Mouse (Mus musculus): ENCODE measurements around the gene Ccdc137. TPM values are rescaled to one million over a fixed set of nuclear protein-coding genes. Genes with fewer than 3 reads are reported as not detected.

The Ccdc137 gene
- polyA plus RNA-seq, 1 experiment from 2014 or later, result 20.2 TPM

DNA sequence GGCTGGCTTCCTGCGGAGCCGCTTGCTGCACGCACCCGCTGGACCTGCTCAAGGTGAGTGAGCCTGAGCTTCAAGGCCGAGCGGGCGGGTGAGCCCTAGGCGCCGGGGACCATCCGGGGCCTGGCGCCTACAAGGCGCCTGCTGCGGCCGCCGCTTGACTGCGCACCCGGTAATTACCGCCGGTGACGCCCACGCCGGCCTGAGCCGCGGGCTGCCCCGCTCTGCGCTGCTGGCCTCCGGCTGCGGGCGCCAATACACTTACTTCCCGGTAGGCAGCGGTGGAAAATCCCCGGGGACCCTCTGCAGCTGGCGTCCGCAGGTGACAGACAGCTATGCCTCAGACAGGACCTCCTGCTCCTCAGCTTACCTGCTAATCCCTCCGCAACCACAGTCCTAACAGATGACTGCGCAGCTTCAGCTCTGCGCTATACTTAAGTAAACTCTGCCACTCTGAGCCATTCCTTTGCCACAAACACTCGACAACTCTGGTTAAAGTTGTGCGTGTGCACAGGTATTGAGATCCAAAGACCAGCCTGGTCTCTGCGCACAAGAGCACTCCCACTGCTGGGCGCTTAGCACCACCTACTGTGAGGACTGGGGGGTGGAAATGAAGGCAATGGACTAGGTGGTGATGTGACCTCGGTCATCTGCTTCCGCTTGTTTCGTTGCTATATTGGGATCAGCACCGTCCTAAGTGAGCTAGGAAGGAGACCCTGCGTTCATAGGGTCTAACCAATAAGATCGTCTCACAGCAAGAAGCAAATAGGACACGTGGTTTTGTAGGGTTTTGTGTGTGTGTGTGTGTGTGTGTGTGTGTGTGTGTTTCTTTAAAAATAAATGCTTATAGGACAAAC is 34.3 kb downstream of the Ccdc137 start:
- WGBS, result under 1% methylated on average over 48 of the region's 48 CpGs
- peak; percentile 64 for ATAC-seq (ENCODE audit: insufficient number of reproducible peaks, insufficient read depth, low FRiP score, low read depth)
- H3K36me3 ChIP-seq (ENCODE audit: control insufficient read depth, insufficient read depth, low read length), result peaks cover 59% of the 10 kb centered on the region

DNA sequence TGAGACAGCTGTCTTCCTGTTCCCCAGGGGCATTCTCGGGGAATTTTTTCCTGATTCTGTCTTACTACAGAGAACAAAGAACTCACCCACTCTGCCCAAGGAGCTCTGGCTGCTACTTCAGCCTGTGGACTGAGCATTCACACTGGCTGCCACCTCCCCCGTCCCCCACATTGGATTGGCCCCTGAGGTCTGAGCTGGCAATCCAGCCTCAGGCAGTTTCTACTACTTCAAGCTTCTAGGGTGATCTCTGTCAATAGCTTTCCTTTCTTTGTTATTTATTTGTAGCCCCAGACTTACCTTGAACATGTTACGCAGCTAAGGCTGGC is 34.9 kb downstream of the Ccdc137 start:
- peak overlapping the region; percentile 90 for H3K9ac ChIP-seq (ENCODE audit: low read length)
- no peaks in the 10 kb centered on the region for H3K27me3 ChIP-seq (ENCODE audit: control insufficient read depth, insufficient read depth, low read length)
- WGBS, result 21% methylated on average over 3 of the region's 3 CpGs
- H3K4me2 ChIP-seq (ENCODE audit: low read length), result peak overlapping the region; percentile 88
- H3K27ac ChIP-seq (replicated peaks in 1 of 2; ENCODE audit: control insufficient read depth in 1 of 2, insufficient read depth in 1 of 2, low read depth in 2 of 2, low read length in 2 of 2), result peak overlapping the region; percentile 77 to 80
- peaks cover 17 to 25% of the 10 kb centered on the region in 2 experiments for H3K4me1 ChIP-seq (ENCODE audit: control insufficient read depth in 2 of 2, insufficient read depth in 2 of 2, low read length in 2 of 2)
- H3K4me3 ChIP-seq (ENCODE audit: control insufficient read depth in 1 of 2, insufficient read depth in 1 of 2, low read depth in 1 of 2, low read length in 2 of 2), result peak overlapping the region; percentile 90 to 93
- no peaks in the 10 kb centered on the region for H3K9me3 ChIP-seq (ENCODE audit: control insufficient read depth, low read length)
- no peak for ATAC-seq (ENCODE audit: insufficient number of reproducible peaks, insufficient read depth, low FRiP score, low read depth)
- H3K36me3 ChIP-seq (ENCODE audit: control insufficient read depth, insufficient read depth, low read length), result peaks cover 59% of the 10 kb centered on the region

More for the DNA sequence above, 34.3 kb downstream of the Ccdc137 start:
- peak overlapping the region; percentile 88 for H3K4me2 ChIP-seq (ENCODE audit: low read length)
- peak overlapping the region; percentile 90 for H3K9ac ChIP-seq (ENCODE audit: low read length)
- H3K27me3 ChIP-seq (ENCODE audit: control insufficient read depth, insufficient read depth, low read length), result no peaks in the 10 kb centered on the region
- peak overlapping the region; percentile 77 to 80 for H3K27ac ChIP-seq (replicated peaks in 1 of 2; ENCODE audit: control insufficient read depth in 1 of 2, insufficient read depth in 1 of 2, low read depth in 2 of 2, low read length in 2 of 2)
- H3K4me3 ChIP-seq (ENCODE audit: control insufficient read depth in 1 of 2, insufficient read depth in 1 of 2, low read depth in 1 of 2, low read length in 2 of 2), result peak overlapping the region; percentile 90 to 93
- peaks cover 17 to 25% of the 10 kb centered on the region in 2 experiments for H3K4me1 ChIP-seq (ENCODE audit: control insufficient read depth in 2 of 2, insufficient read depth in 2 of 2, low read length in 2 of 2)
- no peaks in the 10 kb centered on the region for H3K9me3 ChIP-seq (ENCODE audit: control insufficient read depth, low read length)

DNA sequence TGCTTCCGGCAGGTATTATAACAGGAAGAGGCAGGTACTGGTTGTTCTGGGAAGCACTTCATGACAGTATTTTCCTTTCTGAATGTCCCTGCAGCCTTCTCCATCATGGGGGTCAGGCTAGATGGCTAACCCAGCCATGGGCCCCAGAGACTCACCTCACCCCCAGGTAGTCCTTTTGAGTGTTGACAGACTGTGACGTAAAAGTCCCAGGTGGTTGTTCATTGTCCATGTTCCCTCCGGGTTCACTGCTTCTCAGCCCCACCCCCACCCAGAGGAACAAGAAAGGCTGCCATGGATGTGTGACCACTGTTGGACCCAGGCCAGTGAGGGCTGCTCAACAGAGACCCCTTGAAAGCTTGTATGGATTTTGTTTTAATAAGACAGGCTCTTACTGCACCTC is 35.4 kb downstream of the Ccdc137 start:
- H3K4me3 ChIP-seq (ENCODE audit: control insufficient read depth in 1 of 2, insufficient read depth in 1 of 2, low read depth in 1 of 2, low read length in 2 of 2), result peak overlapping the region in 1 of 2 experiments; percentile 93; a peak in 2 of 4 replicates
- 57% methylated on average over 3 of the region's 3 CpGs for WGBS
- ATAC-seq (ENCODE audit: insufficient number of reproducible peaks, insufficient read depth, low FRiP score, low read depth), result no peak
- no peaks in the 10 kb centered on the region for H3K9me3 ChIP-seq (ENCODE audit: control insufficient read depth, low read length)
- H3K36me3 ChIP-seq (ENCODE audit: control insufficient read depth, insufficient read depth, low read length), result peaks cover 59% of the 10 kb centered on the region
- no peaks in the 10 kb centered on the region for H3K27me3 ChIP-seq (ENCODE audit: control insufficient read depth, insufficient read depth, low read length)
- peaks cover 17 to 25% of the 10 kb centered on the region in 2 experiments for H3K4me1 ChIP-seq (ENCODE audit: control insufficient read depth in 2 of 2, insufficient read depth in 2 of 2, low read length in 2 of 2)
- H3K27ac ChIP-seq (replicated peaks in 1 of 2; ENCODE audit: control insufficient read depth in 1 of 2, insufficient read depth in 1 of 2, low read depth in 2 of 2, low read length in 2 of 2), result peak overlapping the region; percentile 77 to 80
- H3K4me2 ChIP-seq (ENCODE audit: low read length), result peak overlapping the region; percentile 88
- peak overlapping the region; percentile 90 for H3K9ac ChIP-seq (ENCODE audit: low read length)

DNA sequence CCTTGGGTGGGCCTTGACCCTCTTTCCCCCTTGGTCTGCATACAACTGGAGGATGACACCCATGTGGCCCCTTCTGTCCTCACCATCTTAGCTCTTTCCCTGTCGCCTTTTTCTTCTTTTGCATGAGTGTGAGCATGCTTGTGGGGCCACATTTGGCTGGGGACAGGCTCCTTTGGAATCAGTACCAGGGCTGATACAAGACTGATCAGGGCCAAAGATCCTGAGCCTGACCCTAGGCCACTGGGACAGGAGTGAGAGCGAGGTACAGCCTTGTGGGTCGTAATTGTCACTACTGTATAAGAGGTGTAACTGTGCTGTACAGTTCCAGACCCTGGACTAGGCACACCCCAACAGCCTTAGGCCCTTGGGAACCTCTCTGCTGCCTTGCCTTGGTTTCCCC is 36.0 kb downstream of the Ccdc137 start:
- Histone ChIP-seq H3K4me1 (ENCODE audit: control insufficient read depth in 2 of 2, insufficient read depth in 2 of 2, low read length in 2 of 2) (peaks cover 17 to 25% of the 10 kb centered on the region in 2 experiments), H3K27ac (replicated peaks in 1 of 2; ENCODE audit: control insufficient read depth in 1 of 2, insufficient read depth in 1 of 2, low read depth in 2 of 2, low read length in 2 of 2) (no peak overlapping the region), H3K27me3 (ENCODE audit: control insufficient read depth, insufficient read depth, low read length) (no peaks in the 10 kb centered on the region), H3K36me3 (ENCODE audit: control insufficient read depth, insufficient read depth, low read length) (peaks cover 59% of the 10 kb centered on the region), H3K4me2 (ENCODE audit: low read length) (no peak overlapping the region; the same call in 1 of the 2 replicates), H3K4me3 (ENCODE audit: control insufficient read depth in 1 of 2, insufficient read depth in 1 of 2, low read depth in 1 of 2, low read length in 2 of 2) (no peak overlapping the region), H3K9ac (ENCODE audit: low read length) (no peak overlapping the region; the same call in 1 of the 2 replicates), H3K9me3 (ENCODE audit: control insufficient read depth, low read length) (no peaks in the 10 kb centered on the region)
- ATAC-seq (ENCODE audit: insufficient number of reproducible peaks, insufficient read depth, low FRiP score, low read depth), result no peak
- 82% methylated on average over 3 of the region's 3 CpGs for WGBS

DNA sequence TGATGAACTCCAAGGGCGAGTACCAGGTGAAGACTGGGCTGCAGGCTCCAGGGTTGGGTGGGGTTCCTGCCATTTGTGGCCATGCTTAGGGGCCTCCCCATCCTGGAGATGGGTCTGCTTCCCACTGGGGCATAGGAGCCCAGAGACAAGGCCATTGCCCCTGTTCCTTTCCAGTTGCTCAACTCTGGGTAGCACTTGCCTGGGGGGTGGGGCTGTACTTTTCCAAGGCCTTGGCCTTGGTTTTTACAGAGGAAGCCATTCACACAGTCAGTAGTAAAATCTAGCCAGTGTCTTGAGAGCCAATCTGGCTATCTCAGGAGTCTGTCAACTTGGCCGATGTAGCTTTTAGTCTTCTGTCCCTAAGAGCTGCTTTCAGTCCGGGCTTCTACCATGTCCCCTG is 39.5 kb downstream of the Ccdc137 start:
- H3K36me3 ChIP-seq (ENCODE audit: control insufficient read depth, insufficient read depth, low read length), result peaks cover 47% of the 10 kb centered on the region
- H3K4me3 ChIP-seq (ENCODE audit: control insufficient read depth in 1 of 2, insufficient read depth in 1 of 2, low read depth in 1 of 2, low read length in 2 of 2), result no peak overlapping the region
- no peak overlapping the region for H3K4me2 ChIP-seq (ENCODE audit: low read length)
- 89% methylated on average over 3 of the region's 3 CpGs for WGBS
- no peak overlapping the region for H3K27ac ChIP-seq (replicated peaks in 1 of 2; ENCODE audit: control insufficient read depth in 1 of 2, insufficient read depth in 1 of 2, low read depth in 2 of 2, low read length in 2 of 2)
- H3K27me3 ChIP-seq (ENCODE audit: control insufficient read depth, insufficient read depth, low read length), result no peaks in the 10 kb centered on the region
- no peak overlapping the region for H3K9ac ChIP-seq (ENCODE audit: low read length)
- H3K9me3 ChIP-seq (ENCODE audit: control insufficient read depth, low read length), result no peaks in the 10 kb centered on the region
- no peak for ATAC-seq (ENCODE audit: insufficient number of reproducible peaks, insufficient read depth, low FRiP score, low read depth)
- H3K4me1 ChIP-seq (ENCODE audit: control insufficient read depth in 2 of 2, insufficient read depth in 2 of 2, low read length in 2 of 2), result peaks cover 6 to 17% of the 10 kb centered on the region in 2 experiments

DNA sequence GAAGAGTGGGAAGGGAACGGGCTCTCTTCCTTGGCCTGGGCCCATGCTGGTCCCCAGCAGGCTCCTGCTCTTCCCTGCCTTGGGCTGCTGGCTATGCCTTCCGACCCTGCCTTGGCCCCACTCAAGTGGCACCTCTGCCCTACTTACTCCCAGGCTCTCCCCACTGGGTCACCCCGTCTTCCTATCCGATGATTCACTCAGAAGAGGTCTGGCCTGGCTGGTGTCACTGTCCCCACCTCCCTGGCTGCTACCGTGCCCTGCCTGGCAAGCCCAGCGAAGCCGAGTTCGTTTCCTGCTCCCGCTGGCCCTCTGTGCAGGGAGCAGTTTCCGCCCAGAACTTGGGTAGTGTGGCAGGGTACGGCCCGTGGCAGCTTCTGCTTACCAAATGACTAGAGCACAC is 40.3 kb downstream of the Ccdc137 start:
- no peak overlapping the region for H3K9ac ChIP-seq (ENCODE audit: low read length)
- H3K4me3 ChIP-seq (ENCODE audit: control insufficient read depth in 1 of 2, insufficient read depth in 1 of 2, low read depth in 1 of 2, low read length in 2 of 2), result no peak overlapping the region
- no peak for ATAC-seq (ENCODE audit: insufficient number of reproducible peaks, insufficient read depth, low FRiP score, low read depth)
- 89% methylated on average over 12 of the region's 12 CpGs for WGBS
- H3K9me3 ChIP-seq (ENCODE audit: control insufficient read depth, low read length), result no peaks in the 10 kb centered on the region
- H3K36me3 ChIP-seq (ENCODE audit: control insufficient read depth, insufficient read depth, low read length), result peaks cover 47% of the 10 kb centered on the region
- no peak overlapping the region for H3K4me2 ChIP-seq (ENCODE audit: low read length)
- H3K4me1 ChIP-seq (ENCODE audit: control insufficient read depth in 2 of 2, insufficient read depth in 2 of 2, low read length in 2 of 2), result peaks cover 3 to 11% of the 10 kb centered on the region in 2 experiments
- H3K27me3 ChIP-seq (ENCODE audit: control insufficient read depth, insufficient read depth, low read length), result no peaks in the 10 kb centered on the region
- H3K27ac ChIP-seq (replicated peaks in 1 of 2; ENCODE audit: control insufficient read depth in 1 of 2, insufficient read depth in 1 of 2, low read depth in 2 of 2, low read length in 2 of 2), result no peak overlapping the region

DNA sequence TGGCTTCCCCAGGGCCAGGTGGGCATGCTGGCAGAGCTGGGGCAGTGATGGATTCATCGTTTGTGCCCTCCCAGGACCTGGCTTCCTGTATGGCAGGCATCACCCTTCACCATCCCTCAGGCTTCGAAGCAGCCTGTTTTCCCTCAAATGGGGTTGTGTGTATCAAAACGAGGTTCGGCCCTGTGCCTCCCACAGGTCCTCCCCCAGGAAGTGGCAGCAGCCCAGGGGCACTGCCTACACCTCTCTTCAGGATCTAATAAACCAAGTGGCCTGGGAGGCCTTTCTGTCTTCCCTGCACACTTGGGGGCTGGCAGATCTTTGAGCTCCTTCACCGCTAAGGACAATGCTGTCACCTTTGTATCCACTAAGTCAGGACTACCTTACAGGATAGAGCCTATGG is 41.0 kb downstream of the Ccdc137 start:
- Histone ChIP-seq H3K9me3 (ENCODE audit: control insufficient read depth, low read length) (no peaks in the 10 kb centered on the region), H3K4me2 (ENCODE audit: low read length) (no peak overlapping the region), H3K4me1 (ENCODE audit: control insufficient read depth in 2 of 2, insufficient read depth in 2 of 2, low read length in 2 of 2) (peaks cover 0 to 7% of the 10 kb centered on the region in 2 experiments; a peak in 3 of 4 replicates), H3K27me3 (ENCODE audit: control insufficient read depth, insufficient read depth, low read length) (no peaks in the 10 kb centered on the region), H3K9ac (ENCODE audit: low read length) (no peak overlapping the region), H3K27ac (replicated peaks in 1 of 2; ENCODE audit: control insufficient read depth in 1 of 2, insufficient read depth in 1 of 2, low read depth in 2 of 2, low read length in 2 of 2) (no peak overlapping the region), H3K4me3 (ENCODE audit: control insufficient read depth in 1 of 2, insufficient read depth in 1 of 2, low read depth in 1 of 2, low read length in 2 of 2) (no peak overlapping the region), H3K36me3 (ENCODE audit: control insufficient read depth, insufficient read depth, low read length) (peaks cover 47% of the 10 kb centered on the region)
- ATAC-seq (ENCODE audit: insufficient number of reproducible peaks, insufficient read depth, low FRiP score, low read depth), result no peak
- WGBS, result 82% methylated on average over 5 of the region's 5 CpGs
